Mouse (Mus musculus): ENCODE data around the gene Tbx21. TPM values are rescaled to one million over a fixed set of nuclear protein-coding genes. Genes with fewer than 3 reads are reported as not detected.
A peak's percentile ranks its signal among the peaks of the same experiment; 100 is the strongest.

The Tbx21 gene
- polyA plus RNA-seq, 1 experiment from 2014 or later: not detected

DNA sequence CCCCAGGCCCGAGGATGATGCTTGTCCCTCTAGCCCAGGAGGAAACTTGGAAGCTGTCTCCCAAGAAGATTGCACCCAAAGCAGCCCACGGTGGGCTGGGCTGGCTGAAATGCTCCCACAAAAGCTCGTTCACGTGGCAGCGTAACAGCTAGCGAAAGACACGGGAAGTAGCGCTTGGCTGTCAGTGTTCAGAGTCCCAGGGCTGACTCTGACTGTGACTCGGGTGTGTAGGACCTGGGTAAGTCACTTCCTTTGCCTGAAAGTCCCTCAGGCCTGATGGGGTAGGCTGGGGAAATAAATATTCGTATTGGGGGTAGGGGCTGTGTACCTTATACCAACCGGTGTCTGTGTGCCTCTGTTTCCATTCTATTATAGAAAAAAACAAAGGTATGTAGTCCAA, 666 bp upstream of the Tbx21 start:
- WGBS: 5% methylated on average over 11 of the region's 11 CpGs
- Histone ChIP-seq H3K4me1 (ENCODE audit: control insufficient read depth, insufficient read depth, low read length) (peaks cover 12% of the 10 kb centered on the region), H3K4me2 (ENCODE audit: low read depth, low read length) (no peak overlapping the region; the same call in 1 of the 2 replicates)

GRCm38 (mm10) chr11:97112519-97113125, 2.5 kb downstream of the Tbx21 start:
- Histone ChIP-seq H3K4me2 (ENCODE audit: low read depth, low read length) (no peak overlapping the region), H3K9ac (replicated peaks; ENCODE audit: low read length) (no peak overlapping the region), H3K27ac (replicated peaks; ENCODE audit: low read depth, low read length) (no peak overlapping the region), H3K4me1 (ENCODE audit: control insufficient read depth, insufficient read depth, low read length) (peaks cover 9% of the 10 kb centered on the region), H3K4me3 (ENCODE audit: low read depth, low read length) (no peak overlapping the region), H3K36me3 (replicated peaks; ENCODE audit: control insufficient read depth, insufficient read depth, low read depth, low read length) (no peaks in the 10 kb centered on the region), H3K27me3 (ENCODE audit: control insufficient read depth, insufficient read depth, low read length) (peaks cover 40% of the 10 kb centered on the region), H3K9me3 (replicated peaks; ENCODE audit: control insufficient read depth, low read length) (no peaks in the 10 kb centered on the region)
- 79% methylated on average over 9 of the region's 9 CpGs for WGBS
- ATAC-seq (replicated peaks; ENCODE audit: insufficient number of reproducible peaks, low FRiP score, low TSS enrichment, low read depth) (no peak), DNase-seq (ENCODE audit: low spot score) (no peak)

More for the DNA sequence above, 666 bp upstream of the Tbx21 start:
- Histone ChIP-seq H3K27ac (replicated peaks; ENCODE audit: low read depth, low read length) (no peak overlapping the region), H3K4me3 (ENCODE audit: low read depth, low read length) (0 out of 2 replicates have a peak overlapping the region, but pooled peaks have one; percentile 41), H3K9me3 (replicated peaks; ENCODE audit: control insufficient read depth, low read length) (no peaks in the 10 kb centered on the region), H3K27me3 (ENCODE audit: control insufficient read depth, insufficient read depth, low read length) (peaks cover 45% of the 10 kb centered on the region), H3K36me3 (replicated peaks; ENCODE audit: control insufficient read depth, insufficient read depth, low read depth, low read length) (no peaks in the 10 kb centered on the region), H3K9ac (replicated peaks; ENCODE audit: low read length) (no peak overlapping the region)
- no peak for ATAC-seq (replicated peaks; ENCODE audit: insufficient number of reproducible peaks, low FRiP score, low TSS enrichment, low read depth)
- no peak for DNase-seq (ENCODE audit: low spot score)

GRCm38 (mm10) chr11:97108976-97109375, 6.2 kb downstream of the Tbx21 start:
- no peak overlapping the region for H3K27ac ChIP-seq (replicated peaks; ENCODE audit: low read depth, low read length)
- no peaks in the 10 kb centered on the region for H3K4me1 ChIP-seq (ENCODE audit: control insufficient read depth, insufficient read depth, low read length)
- no peak overlapping the region for H3K4me2 ChIP-seq (ENCODE audit: low read depth, low read length)
- no peaks in the 10 kb centered on the region for H3K9me3 ChIP-seq (replicated peaks; ENCODE audit: control insufficient read depth, low read length)
- no peak for DNase-seq (ENCODE audit: low spot score)
- peaks cover 14% of the 10 kb centered on the region for H3K27me3 ChIP-seq (ENCODE audit: control insufficient read depth, insufficient read depth, low read length)
- no peaks in the 10 kb centered on the region for H3K36me3 ChIP-seq (replicated peaks; ENCODE audit: control insufficient read depth, insufficient read depth, low read depth, low read length)
- 82% methylated on average over 16 of the region's 16 CpGs for WGBS
- ATAC-seq (replicated peaks; ENCODE audit: insufficient number of reproducible peaks, low FRiP score, low TSS enrichment, low read depth): no peak
- no peak overlapping the region for H3K9ac ChIP-seq (replicated peaks; ENCODE audit: low read length)
- H3K4me3 ChIP-seq (ENCODE audit: low read depth, low read length): no peak overlapping the region

GRCm38 (mm10) chr11:97104091-97104483, 11.0 kb downstream of the Tbx21 start:
- peaks cover under 1% of the 10 kb centered on the region; the same call in 1 of the 2 replicates for H3K27me3 ChIP-seq (ENCODE audit: control insufficient read depth, insufficient read depth, low read length)
- ATAC-seq (replicated peaks; ENCODE audit: insufficient number of reproducible peaks, low FRiP score, low TSS enrichment, low read depth): no peak
- H3K4me3 ChIP-seq (ENCODE audit: low read depth, low read length): no peak overlapping the region
- H3K36me3 ChIP-seq (replicated peaks; ENCODE audit: control insufficient read depth, insufficient read depth, low read depth, low read length): no peaks in the 10 kb centered on the region
- no peak overlapping the region for H3K4me2 ChIP-seq (ENCODE audit: low read depth, low read length)
- H3K9ac ChIP-seq (replicated peaks; ENCODE audit: low read length): no peak overlapping the region
- H3K4me1 ChIP-seq (ENCODE audit: control insufficient read depth, insufficient read depth, low read length): no peaks in the 10 kb centered on the region
- H3K27ac ChIP-seq (replicated peaks; ENCODE audit: low read depth, low read length): no peak overlapping the region
- DNase-seq (ENCODE audit: low spot score): no peak
- no peaks in the 10 kb centered on the region for H3K9me3 ChIP-seq (replicated peaks; ENCODE audit: control insufficient read depth, low read length)
- 89% methylated on average over 9 of the region's 9 CpGs for WGBS

DNA sequence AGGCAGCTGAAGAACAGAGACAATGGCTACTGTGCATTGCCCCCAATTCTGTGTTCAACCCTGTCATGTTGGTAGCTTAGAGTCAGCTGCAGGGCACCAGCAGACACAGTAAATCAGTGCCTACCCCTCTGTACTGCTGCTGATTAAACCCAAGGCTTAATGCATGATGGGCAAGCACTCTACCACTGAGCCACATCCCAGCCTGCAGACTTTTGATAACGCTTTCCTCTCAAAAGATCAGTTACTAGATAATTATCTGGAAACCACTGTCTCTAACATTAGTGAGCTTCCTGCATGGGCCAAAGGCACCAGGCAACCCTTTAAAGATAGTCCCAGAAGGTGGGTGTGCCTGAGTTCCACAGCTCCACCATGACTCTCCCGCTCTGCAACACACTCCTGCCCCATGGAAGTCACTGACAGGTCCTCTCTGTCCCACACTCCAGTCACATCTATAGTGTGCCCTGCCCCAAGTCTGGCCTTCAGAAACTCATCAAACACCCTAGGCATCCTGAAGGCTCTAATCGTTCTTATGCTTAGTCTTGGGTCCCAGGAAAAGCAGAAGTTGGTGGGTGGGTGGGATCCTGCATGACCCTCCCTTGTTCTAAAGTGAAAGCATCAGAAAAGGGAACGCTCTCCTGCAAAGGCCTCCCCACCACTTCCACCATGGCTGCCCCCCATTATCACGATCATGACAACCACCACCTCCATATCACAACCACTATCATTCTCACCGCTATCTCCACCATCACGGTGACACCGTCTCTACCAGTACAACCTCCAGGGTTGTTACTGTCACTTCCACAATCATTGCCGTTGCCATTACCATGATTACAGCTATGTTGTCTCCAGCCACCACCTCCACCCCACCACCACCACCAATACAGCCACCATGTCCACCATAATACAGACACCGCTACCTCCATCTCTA, 11.7 kb downstream of the Tbx21 start:
- no peaks in the 10 kb centered on the region for H3K4me1 ChIP-seq (ENCODE audit: control insufficient read depth, insufficient read depth, low read length)
- no peak for ATAC-seq (replicated peaks; ENCODE audit: insufficient number of reproducible peaks, low FRiP score, low TSS enrichment, low read depth)
- no peak overlapping the region for H3K9ac ChIP-seq (replicated peaks; ENCODE audit: low read length)
- no peak overlapping the region for H3K4me3 ChIP-seq (ENCODE audit: low read depth, low read length)
- H3K4me2 ChIP-seq (ENCODE audit: low read depth, low read length): no peak overlapping the region
- no peaks in the 10 kb centered on the region for H3K9me3 ChIP-seq (replicated peaks; ENCODE audit: control insufficient read depth, low read length)
- H3K36me3 ChIP-seq (replicated peaks; ENCODE audit: control insufficient read depth, insufficient read depth, low read depth, low read length): no peaks in the 10 kb centered on the region
- WGBS: 91% methylated on average over 10 of the region's 10 CpGs
- no peak overlapping the region for H3K27ac ChIP-seq (replicated peaks; ENCODE audit: low read depth, low read length)
- peaks cover 5% of the 10 kb centered on the region; the same call in 1 of the 2 replicates for H3K27me3 ChIP-seq (ENCODE audit: control insufficient read depth, insufficient read depth, low read length)
- no peak for DNase-seq (ENCODE audit: low spot score)

DNA sequence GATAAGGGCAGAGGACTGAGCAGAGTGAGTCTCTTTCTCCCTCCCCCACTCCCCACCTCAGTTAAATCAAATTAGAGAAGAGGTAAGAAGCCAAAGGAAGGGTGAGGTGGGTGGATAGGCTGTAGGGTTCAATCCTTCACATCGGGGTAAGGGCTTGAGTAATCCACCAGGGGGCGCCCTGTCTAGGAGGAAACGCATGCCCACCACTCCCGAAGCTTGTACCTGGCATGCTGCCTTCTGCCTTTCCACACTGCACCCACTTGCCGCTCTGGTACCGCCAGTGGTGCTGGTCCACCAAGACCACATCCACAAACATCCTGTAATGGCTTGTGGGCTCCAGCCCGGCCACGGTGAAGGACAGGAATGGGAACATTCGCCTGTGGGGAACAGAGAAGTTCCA, 13.4 kb downstream of the Tbx21 start:
- DNase-seq (ENCODE audit: low spot score): peak; percentile 66
- no peaks in the 10 kb centered on the region for H3K36me3 ChIP-seq (replicated peaks; ENCODE audit: control insufficient read depth, insufficient read depth, low read depth, low read length)

DNA sequence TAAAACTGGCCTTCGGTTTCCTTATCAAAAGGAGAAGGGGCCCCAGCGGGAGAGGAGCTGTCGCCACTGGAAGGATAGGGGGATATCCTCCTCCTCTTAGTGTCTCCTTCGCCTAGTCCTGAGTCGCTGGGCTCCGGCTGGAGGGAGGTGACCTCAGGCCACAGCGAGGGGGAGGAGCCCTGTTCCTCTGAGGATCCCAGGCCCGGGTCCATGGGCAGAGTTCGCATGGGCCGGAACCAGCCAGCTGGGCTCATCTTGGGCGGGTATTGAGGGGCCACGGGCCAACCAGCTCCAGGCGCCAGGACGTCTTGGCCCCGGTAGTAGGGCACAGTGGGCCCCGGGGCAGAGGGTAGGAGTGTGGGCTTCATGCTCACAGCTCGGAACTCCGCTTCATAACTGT, 16.3 kb downstream of the Tbx21 start:
- DNase-seq (ENCODE audit: low spot score) (no peak), ATAC-seq (replicated peaks; ENCODE audit: insufficient number of reproducible peaks, low FRiP score, low TSS enrichment, low read depth) (no peak)
- Histone ChIP-seq H3K27ac (replicated peaks; ENCODE audit: low read depth, low read length) (no peak overlapping the region), H3K9ac (replicated peaks; ENCODE audit: low read length) (no peak overlapping the region), H3K4me3 (ENCODE audit: low read depth, low read length) (no peak overlapping the region), H3K4me2 (ENCODE audit: low read depth, low read length) (no peak overlapping the region), H3K4me1 (ENCODE audit: control insufficient read depth, insufficient read depth, low read length) (no peaks in the 10 kb centered on the region), H3K27me3 (ENCODE audit: control insufficient read depth, insufficient read depth, low read length) (peaks cover 5% of the 10 kb centered on the region; the same call in 1 of the 2 replicates), H3K9me3 (replicated peaks; ENCODE audit: control insufficient read depth, low read length) (no peaks in the 10 kb centered on the region), H3K36me3 (replicated peaks; ENCODE audit: control insufficient read depth, insufficient read depth, low read depth, low read length) (no peaks in the 10 kb centered on the region)
- WGBS: 20% methylated on average over 18 of the region's 18 CpGs

More for the DNA sequence above, 13.4 kb downstream of the Tbx21 start:
- Histone ChIP-seq H3K27ac (replicated peaks; ENCODE audit: low read depth, low read length) (no peak overlapping the region), H3K27me3 (ENCODE audit: control insufficient read depth, insufficient read depth, low read length) (peaks cover 5% of the 10 kb centered on the region; the same call in 1 of the 2 replicates), H3K4me1 (ENCODE audit: control insufficient read depth, insufficient read depth, low read length) (no peaks in the 10 kb centered on the region), H3K4me3 (ENCODE audit: low read depth, low read length) (no peak overlapping the region), H3K9me3 (replicated peaks; ENCODE audit: control insufficient read depth, low read length) (no peaks in the 10 kb centered on the region), H3K9ac (replicated peaks; ENCODE audit: low read length) (no peak overlapping the region), H3K4me2 (ENCODE audit: low read depth, low read length) (no peak overlapping the region)
- 22% methylated on average over 9 of the region's 9 CpGs for WGBS
- no peak; the same call in 1 of the 2 replicates for ATAC-seq (replicated peaks; ENCODE audit: insufficient number of reproducible peaks, low FRiP score, low TSS enrichment, low read depth)

- H3K9me3 ChIP-seq (replicated peaks; ENCODE audit: control insufficient read depth, low read length): no peaks in the 10 kb centered on the region
- no peak overlapping the region for H3K9ac ChIP-seq (replicated peaks; ENCODE audit: low read length)
- no peak for DNase-seq (ENCODE audit: low spot score)
- peaks cover 5% of the 10 kb centered on the region; the same call in 1 of the 2 replicates for H3K27me3 ChIP-seq (ENCODE audit: control insufficient read depth, insufficient read depth, low read length)
- H3K36me3 ChIP-seq (replicated peaks; ENCODE audit: control insufficient read depth, insufficient read depth, low read depth, low read length): no peaks in the 10 kb centered on the region
- H3K4me1 ChIP-seq (ENCODE audit: control insufficient read depth, insufficient read depth, low read length): no peaks in the 10 kb centered on the region
- H3K4me3 ChIP-seq (ENCODE audit: low read depth, low read length): no peak overlapping the region
- ATAC-seq (replicated peaks; ENCODE audit: insufficient number of reproducible peaks, low FRiP score, low TSS enrichment, low read depth): no peak
- H3K4me2 ChIP-seq (ENCODE audit: low read depth, low read length): no peak overlapping the region
- 70% methylated on average over 2 of the region's 2 CpGs for WGBS
- no peak overlapping the region for H3K27ac ChIP-seq (replicated peaks; ENCODE audit: low read depth, low read length)
Observed at GRCm38 (mm10) chr11:97094600-97094999, 20.5 kb downstream of the Tbx21 start.
